Mouse (Mus musculus): ENCODE measurements around the gene Rab39b. TPM values are rescaled to one million over a fixed set of nuclear protein-coding genes. Genes with fewer than 3 reads are reported as not detected.
A peak's percentile ranks its signal among the peaks of the same experiment; 100 is the strongest.

Rab39b gene
- 2.0 and 2.1 TPM in 2 replicates for polyA plus RNA-seq (2011; ENCODE audit: insufficient read depth, insufficient read length, low read depth, missing spikeins)

- no peak for TF ChIP-seq EP300 (IDR thresholded peaks at IDR 0.05; ENCODE audit: insufficient read depth, low read depth, low read length)
- no peak for TF ChIP-seq CTCF (IDR thresholded peaks at IDR 0.05; ENCODE audit: low read depth, low read length)
- TF ChIP-seq POLR2A (IDR thresholded peaks at IDR 0.05; ENCODE audit: insufficient read depth, low read length) = no peak
- H3K36me3 ChIP-seq (ENCODE audit: control insufficient read depth, insufficient read depth, low read length, poor library complexity, severe bottlenecking) = no peaks in the 10 kb centered on the region
- H3K4me3 ChIP-seq (ENCODE audit: low read depth, low read length) = peak within 1 kb of the TSS; percentile 70
- no peaks in the 10 kb centered on the region for H3K9me3 ChIP-seq (replicated peaks; ENCODE audit: control insufficient read depth, insufficient read depth, low read length, poor library complexity, severe bottlenecking)
- H3K9ac ChIP-seq (ENCODE audit: low read depth, poor library complexity, severe bottlenecking) = peak within 1 kb of the TSS; percentile 8; the same call in 1 of the 2 replicates
- no peaks in the 10 kb centered on the region for H3K4me1 ChIP-seq (ENCODE audit: control insufficient read depth, insufficient read depth, low read length)
- H3K27me3 ChIP-seq (ENCODE audit: control insufficient read depth, insufficient read depth, low read length, poor library complexity, severe bottlenecking) = no peaks in the 10 kb centered on the region
- no peak within 1 kb of the TSS for H3K27ac ChIP-seq (ENCODE audit: insufficient read depth, low read length)
These were observed at the start of gene Rab39b for GRCm38 (mm10) chrX:75577582-75578324. TSS of gene Rab39b (minus strand) at chrX:75578231.

- H3K36me3 ChIP-seq (ENCODE audit: control insufficient read depth, insufficient read depth, low read length, poor library complexity, severe bottlenecking) = no peaks in the 10 kb centered on the region
- no peak overlapping the region for H3K9ac ChIP-seq (ENCODE audit: low read depth, poor library complexity, severe bottlenecking)
- H3K4me3 ChIP-seq (ENCODE audit: low read depth, low read length) = no peak overlapping the region
- no peaks in the 10 kb centered on the region for H3K27me3 ChIP-seq (ENCODE audit: control insufficient read depth, insufficient read depth, low read length, poor library complexity, severe bottlenecking)
- no peak overlapping the region for H3K27ac ChIP-seq (ENCODE audit: insufficient read depth, low read length)
- no peaks in the 10 kb centered on the region for H3K4me1 ChIP-seq (ENCODE audit: control insufficient read depth, insufficient read depth, low read length)
- TF ChIP-seq EP300 (IDR thresholded peaks at IDR 0.05; ENCODE audit: insufficient read depth, low read depth, low read length) (no peak), POLR2A (IDR thresholded peaks at IDR 0.05; ENCODE audit: insufficient read depth, low read length) (no peak), CTCF (IDR thresholded peaks at IDR 0.05; ENCODE audit: low read depth, low read length) (no peak)
- no peaks in the 10 kb centered on the region for H3K9me3 ChIP-seq (replicated peaks; ENCODE audit: control insufficient read depth, insufficient read depth, low read length, poor library complexity, severe bottlenecking)
These were observed 508 bp upstream of the Rab39b start for GRCm38 (mm10) chrX:75578539-75578938.

Other genes starting within 250 kb of the Rab39b start
- gene Fundc2, start 195.8 kb downstream of the Rab39b start, polyA plus RNA-seq (2011; ENCODE audit: insufficient read depth, insufficient read length, low read depth, missing spikeins) = 80.6 and 84.4 TPM in 2 replicates
- 0.33 and 0.40 TPM in 2 replicates for gene F8, start 195.6 kb downstream of the Rab39b start, polyA plus RNA-seq (2011; ENCODE audit: insufficient read depth, insufficient read length, low read depth, missing spikeins)
- 8.4 and 11.8 TPM in 2 replicates for gene Cmc4, start 161.6 kb downstream of the Rab39b start, polyA plus RNA-seq (2011; ENCODE audit: insufficient read depth, insufficient read length, low read depth, missing spikeins)
- gene Mtcp1, start 161.6 kb downstream of the Rab39b start, polyA plus RNA-seq (2011; ENCODE audit: insufficient read depth, insufficient read length, low read depth, missing spikeins) = 11.8 and 14.6 TPM in 2 replicates
- 39.6 and 42.4 TPM in 2 replicates for gene Brcc3, start 161.6 kb downstream of the Rab39b start, polyA plus RNA-seq (2011; ENCODE audit: insufficient read depth, insufficient read length, low read depth, missing spikeins)
- gene Vbp1, start 63.9 kb downstream of the Rab39b start, polyA plus RNA-seq (2011; ENCODE audit: insufficient read depth, insufficient read length, low read depth, missing spikeins) = 195 and 204 TPM in 2 replicates

Measured in ES-Bruce4 (cell line).